Mouse (Mus musculus) forelimb bud, embryonic 11.5 days (tissue): ENCODE measurements at regions not wholly inside any gene's neighbourhood (a gene's known extent, or its start where the extent isn't known, plus 50 kb on each side); places are given as distances from the start of the nearest gene placed in this dataset.

Experiments
- DNase-seq: peaks from one replicate; pipeline ENCODE4 v3.0.0-alpha.2; 2012; ENCODE audit warnings: low read depth, low spot score

DNA sequence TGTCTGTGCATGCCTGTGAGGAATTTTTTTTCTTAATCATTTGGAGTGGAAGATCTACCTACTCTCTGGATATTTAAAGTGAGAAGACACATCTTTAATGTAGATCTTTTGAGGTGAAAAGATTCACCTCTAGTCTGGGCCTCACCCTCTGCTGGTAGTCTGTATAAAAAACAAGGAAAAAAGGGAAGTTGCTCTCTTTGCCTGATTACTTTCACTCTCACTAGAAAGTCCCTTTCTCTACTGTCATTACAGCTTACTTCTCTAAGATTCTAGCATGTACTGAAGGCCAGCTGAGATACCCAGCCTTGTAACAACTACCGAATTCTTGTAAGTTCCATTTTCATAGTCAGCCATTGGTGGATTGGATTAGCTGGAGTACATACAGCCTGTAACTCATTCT, 3791.9 kb downstream of the 9330182O14Rik start:
- DNase-seq, result no peak

DNA sequence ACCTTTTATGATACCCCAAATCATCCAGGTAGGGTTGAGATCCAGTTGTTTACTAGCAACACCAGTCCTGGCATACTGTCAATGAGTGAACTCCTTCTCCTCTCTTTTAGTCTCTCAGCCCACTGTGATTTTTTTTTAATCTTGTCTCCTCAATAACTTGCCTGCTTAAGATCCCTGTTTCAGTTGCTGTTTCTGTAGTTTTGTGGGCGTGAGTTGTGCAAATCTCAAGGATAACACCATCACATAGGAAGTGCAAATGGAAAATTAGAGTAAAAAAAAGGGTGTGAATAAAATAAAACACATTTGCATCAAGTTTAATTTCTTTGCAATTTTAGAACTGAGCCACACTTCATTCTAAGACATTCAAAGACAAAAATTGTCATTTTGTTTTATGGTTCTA, 3799.4 kb downstream of the 9330182O14Rik start:
- no peak for DNase-seq

DNA sequence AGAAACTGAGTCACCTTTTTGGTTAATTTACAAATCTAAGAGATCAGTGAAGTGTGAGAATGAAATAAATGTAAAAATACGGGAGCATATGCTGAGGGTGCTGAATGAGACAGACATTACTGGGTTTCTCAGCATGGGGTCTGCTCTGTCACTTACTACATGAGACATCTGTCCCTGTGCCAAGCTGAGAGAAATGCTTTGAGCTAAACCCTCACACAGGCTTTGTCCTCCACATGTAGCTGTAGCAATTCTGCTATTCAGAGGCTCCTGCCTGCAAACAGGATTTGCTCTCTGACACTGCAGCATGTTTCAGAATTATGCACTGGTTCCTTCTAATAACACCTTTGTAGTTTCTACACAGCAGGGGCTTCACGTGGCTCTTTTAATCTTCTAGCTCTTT, 3806.3 kb downstream of the 9330182O14Rik start:
- DNase-seq, result no peak

DNA sequence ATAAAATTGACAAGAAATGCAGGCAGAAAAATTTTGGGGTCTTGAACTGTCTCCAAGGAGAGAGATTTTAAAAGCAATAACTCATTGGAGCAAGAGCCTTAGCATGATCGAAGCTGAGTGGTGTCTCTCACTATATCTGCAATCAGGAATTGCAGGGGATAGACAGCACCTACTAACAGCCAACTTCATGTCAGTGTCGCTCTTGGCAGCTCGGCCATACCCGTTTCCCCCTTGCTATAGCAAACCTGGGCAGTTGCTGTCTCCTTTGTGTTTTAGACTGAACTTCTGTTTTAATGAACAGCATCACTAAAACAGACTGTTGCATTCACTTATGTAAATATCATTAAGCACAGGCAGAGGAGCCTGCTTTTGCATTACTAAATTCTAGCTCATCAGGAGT, 3806.7 kb downstream of the 9330182O14Rik start:
- no peak for DNase-seq

DNA sequence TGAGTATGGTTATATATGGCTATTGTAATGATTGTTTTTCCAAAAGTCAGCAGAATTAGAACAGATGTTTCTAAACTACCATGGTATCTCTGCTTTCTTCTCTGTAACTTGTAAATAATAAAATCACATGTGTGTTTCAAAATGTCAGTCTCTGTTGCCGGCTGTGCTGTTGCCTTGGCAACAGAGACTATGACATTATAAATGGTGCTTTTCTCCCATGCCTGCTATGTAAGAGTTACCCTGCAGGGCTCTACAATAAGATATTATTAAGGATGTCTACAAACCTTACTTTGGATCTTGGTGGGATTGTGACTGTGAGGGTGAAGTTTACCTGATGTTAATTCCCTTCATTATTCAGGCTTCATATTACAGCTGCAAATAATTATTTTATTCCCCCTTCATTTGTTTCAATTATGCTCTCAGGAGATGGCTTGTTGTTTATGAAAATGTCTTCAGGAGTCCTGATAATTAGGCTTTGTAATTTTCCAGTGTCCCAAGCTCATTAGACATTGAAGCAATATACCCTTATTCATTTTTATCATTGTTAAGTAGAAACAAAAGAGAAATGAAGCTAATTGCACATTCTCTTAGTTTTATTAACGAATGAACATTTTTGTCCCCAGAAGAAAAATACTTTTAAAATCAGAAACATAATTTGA, 3808.0 kb downstream of the 9330182O14Rik start:
- DNase-seq, result peak; percentile 14

DNA sequence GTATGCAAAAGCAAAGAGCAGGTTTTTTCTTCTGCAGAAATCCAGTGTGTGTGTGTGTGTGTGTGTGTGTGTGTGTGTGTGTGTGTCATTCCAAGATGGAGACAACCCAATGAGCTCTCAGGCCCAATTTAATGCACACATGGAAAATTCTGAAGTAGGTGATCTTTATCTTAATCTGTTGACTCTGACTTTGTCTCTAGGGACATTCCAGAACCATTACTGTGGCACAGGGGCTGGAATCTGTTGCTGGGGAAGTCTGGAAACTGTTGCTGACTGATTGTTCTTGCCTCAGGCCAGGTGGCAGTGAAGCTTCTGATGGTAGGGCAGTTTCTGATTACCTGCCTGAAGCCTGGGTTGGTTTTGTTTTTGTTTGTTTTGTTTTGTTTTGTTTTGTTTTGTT, 3850.8 kb downstream of the 9330182O14Rik start:
- DNase-seq, result peak; percentile 2

DNA sequence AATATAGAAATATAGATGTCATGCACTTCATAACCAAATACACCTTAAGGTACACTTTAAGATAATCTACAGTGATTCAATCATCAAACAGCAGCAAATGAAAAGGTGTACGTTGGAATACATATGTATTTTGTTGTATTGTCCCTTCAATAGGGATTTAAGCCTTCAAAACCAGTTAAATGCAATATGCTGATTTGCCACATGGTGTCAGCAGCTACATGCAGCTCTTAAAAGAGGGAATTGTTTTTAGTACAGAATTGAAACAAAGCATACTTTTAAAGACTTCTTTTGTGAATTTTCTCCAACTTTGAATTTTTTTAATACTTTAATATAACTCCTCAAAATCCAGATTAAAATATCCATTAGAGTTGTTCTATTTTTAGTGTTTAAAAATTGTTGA, 3857.1 kb downstream of the 9330182O14Rik start:
- peak; percentile 45 for DNase-seq

DNA sequence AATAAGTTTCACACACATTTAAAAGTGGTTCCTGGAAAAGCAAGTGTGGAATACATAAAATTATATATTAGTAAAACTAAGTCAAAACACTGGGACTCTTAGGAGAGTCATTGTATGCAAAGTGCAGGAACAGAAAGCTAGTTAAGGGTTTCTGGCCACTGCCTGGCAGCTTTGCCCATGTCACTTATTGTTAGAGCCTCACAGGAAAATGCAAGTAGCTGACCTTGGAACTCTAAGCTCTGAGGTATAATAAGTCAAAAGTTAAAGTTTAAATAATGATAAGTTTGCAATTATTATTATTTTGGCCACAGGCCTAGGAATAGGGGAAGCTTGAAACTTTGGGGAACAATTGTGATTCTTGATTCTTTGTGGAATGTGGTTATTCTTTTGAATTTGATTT, 3858.8 kb downstream of the 9330182O14Rik start:
- DNase-seq, result no peak

DNA sequence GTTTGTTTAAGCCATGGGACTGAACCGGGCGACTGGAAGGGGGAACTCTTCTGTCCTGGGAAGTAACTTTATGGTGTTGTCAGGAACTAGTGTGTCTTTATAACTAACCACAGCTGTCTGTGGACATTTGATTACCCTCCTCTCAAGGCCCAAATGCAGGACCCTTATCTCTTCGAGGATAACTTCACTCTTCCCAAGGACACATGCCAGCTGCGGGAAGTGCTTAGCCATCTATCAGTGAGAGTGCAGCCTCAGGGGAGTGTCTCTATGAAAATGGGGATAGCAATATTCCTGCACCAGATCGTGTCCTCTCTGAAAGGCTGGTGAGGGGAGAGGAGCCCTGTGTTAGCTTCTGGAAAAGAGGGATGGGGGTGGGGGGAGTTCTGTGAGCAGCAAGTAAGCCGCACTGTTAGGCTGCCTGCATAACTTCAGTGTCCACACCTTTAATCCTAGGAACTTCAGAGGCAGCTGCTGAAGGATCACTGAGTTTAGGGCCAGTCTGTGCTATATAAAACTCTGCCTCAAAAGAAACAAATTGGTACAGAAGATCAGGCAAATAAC, 3892.4 kb downstream of the 9330182O14Rik start:
- no peak for DNase-seq

DNA sequence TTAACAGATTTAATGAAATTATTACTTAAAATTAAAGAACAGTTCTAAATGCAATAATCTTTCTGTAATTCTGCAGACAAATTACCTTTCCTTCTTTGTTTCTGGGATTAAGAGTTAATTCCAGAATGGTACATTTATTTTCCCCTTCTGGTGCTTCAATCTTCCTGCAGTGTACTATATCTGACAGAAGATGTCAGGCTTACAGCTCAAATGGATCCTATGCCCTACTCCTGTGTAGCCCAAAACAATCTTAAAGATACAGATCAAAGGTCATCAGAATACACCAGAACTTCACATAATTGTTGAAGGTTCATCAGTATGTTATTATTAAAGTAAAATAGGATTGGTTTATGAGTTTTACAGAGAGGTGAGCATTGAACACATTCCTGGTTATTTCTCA, 3901.7 kb downstream of the 9330182O14Rik start:
- no peak for DNase-seq

DNA sequence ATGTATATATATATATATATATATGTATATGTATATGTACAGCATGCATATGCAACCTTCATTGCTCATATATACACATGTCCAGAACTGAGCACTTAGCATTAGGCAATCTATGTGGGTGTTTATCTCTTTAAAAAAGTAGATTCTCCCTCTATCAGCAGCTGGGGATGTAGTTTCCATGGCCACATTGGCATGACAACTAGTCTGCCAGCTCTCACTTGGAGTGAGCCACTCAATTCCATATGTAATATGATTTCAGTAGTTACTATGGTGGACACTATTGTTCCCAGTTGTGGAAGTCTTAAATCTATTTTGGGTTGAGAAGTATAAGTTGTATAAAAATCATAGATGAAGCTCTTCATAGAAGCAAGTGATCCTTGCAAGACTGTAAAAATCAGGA, 3903.7 kb downstream of the 9330182O14Rik start:
- DNase-seq, result no peak

DNA sequence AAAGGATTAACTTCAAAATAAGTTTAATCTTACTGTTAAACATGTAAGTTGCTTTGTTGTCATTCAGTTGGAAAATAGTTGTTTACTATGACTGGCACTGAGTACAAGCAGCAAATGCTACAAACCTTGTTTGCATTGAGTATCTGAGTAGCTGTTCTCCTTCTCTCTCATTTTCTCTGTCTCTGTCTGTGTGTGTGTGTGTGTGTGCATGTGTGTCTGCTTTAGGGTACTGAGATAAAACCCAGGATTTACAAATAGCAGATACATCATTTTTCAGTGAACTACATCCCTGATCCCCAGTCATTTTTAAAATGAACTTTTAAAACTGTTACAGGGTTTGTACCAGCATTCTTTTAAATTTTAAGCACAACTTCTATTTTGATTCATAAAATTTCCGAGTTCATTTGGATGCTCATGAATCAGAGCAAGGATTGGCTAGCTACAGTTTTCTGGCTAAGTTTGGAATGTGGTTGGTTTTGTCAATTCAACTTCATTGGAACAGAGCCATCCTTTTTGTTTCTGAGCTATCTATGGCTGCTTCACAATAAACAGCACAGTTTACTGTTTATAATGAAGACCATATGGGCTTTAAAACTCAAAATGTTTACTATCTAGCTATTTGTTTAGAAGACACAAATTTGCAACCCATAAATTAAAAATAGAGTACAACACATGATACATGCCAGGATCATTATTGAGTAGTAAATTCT, 3916.6 kb downstream of the 9330182O14Rik start:
- DNase-seq, result no peak

DNA sequence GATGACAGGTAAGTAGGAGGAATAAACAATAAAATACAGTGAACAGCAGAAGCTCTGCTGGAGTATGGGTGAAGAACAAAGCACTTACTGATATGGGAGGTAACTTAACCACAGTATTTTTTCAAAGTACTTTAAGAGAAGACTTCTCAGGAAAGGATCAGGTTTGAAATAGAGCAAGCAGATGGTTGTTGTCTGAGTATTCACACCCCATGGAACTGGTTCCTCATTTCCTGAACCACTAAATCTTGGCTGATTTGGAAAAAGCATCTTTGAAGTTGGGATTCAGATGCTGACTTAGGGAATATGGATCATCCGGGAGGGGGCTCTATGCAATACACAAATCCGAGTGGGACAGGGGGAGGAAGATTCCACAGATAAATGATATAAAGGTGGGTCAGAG, 3930.7 kb downstream of the 9330182O14Rik start:
- no peak for DNase-seq

DNA sequence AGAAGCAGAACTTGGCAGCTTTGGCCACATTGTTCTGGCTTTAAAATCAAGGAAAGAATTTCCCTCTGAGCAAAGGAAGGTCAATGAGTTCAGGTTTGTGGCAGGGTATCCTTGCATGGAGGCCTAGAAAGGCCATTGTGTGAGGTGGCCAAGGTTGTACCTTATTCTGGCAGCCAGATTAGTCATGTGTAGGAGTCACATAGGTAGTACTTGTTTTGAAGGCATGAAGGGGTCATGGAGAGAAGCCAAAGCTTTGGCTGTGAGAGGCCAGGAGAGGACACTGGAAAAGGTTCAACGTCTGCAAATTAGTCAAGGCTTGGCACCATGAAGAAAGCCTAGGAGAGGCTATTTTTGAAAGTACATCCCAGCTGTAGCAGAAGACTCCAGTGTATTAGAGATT, 3949.5 kb downstream of the 9330182O14Rik start:
- DNase-seq, result no peak

DNA sequence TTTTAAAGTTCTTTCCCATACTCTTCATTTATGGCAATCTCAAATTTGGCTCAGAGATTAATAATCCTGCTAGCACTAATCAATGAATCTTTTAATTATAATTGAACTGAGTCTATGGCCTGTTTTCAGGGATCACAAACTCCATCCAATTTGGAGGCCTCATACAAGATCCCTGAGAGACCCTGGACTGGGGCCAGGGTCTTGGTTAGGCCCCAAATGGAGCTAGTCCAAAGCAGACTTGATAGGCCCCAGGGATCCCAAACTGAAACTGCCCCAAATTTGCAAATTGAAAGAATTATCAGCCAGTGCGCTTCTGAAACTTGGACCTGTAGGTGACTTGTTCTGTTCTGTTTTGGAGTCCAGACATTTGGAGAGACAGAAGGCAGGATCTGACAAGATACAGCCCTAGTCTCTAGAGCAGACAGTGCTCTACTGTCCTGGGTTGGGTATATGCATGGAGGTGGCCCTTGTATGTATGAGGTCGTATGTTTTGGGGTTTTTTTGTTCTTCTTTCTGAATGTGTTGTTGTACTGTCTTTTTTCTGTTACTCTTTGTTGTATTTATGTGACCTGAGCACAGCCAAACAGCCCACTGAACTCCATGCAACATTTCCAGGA, 3978.3 kb downstream of the 9330182O14Rik start:
- DNase-seq, result no peak

DNA sequence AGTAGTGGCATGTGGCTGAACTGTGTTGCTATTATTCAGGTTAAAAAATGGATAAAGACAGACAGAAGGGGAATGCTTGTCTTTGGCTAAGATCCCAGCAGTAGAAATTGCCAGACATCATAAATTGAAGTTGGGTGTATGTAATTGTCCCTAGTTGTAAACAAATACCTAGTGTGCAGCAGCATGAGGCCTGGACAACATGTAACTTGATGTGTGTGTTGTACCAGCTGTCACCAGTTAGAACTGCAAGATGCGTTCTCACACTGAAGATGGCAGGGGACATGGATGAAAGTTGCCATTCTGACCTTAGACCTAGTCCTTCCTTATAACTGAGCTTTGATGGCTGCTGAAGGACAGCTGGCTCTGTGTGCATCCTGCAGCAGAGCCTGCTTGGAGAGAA, 4000.0 kb downstream of the 9330182O14Rik start:
- no peak for DNase-seq
